Mouse (Mus musculus): ENCODE measurements around the gene Txnrd1.

GRCm38 (mm10) chr10:82924750-82925149 lies 91.0 kb downstream of the Txnrd1 start:
- TF ChIP-seq POLR2A (IDR thresholded peaks at IDR 0.05; ENCODE audit: borderline replicate concordance, insufficient read depth, low read length) (no peak), CTCF (IDR thresholded peaks at IDR 0.05; ENCODE audit: borderline replicate concordance, insufficient read depth, low read depth, low read length) (no peak)

Measured in cerebellum, adult 2 months (tissue).